Comparison of ENCODE assay signal across 7 mouse cellular contexts in the genomic region with DNA sequence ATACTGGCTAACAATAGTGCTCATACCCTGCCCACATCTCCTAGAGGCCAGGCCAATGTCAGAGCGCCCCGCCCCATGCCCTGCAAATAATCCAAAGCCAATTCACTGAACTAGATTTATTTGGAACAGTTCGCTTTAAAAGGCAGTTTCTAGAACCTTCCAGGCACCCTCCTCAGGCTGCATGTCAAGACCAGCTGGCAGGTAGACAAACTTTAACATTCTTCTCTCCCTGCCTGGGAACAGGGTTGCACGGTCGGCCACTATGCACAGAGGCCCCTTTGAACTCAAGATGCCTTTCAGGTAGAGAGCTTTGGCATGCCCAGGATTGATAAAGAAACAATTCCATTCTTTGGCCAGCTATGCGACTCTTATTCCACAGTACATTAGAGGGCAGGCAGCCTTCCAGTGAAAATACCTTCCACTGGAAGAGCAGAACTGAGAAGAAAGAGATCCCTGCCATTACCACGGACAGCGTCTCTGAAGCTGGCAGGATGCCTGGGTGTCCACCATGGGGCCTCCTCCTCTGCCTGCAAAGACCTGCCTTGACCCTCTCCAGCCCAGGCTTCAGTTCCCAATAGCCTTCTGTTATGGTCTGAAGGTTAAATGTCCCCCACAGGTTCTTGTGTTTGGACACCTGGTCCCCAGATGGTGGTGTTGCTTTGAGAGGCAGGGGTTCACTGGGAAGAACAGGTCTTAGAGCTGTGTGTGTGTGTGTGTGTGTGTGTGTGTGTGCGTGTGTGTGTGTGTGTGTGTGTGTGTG.
DNase-seq lines count a peak whose midpoint lies in the region; ATAC-seq and TF ChIP-seq lines count a peak whose summit lies in the region.

No protein-coding gene starts in this region.

- no peak overlapping the region for H3K27ac ChIP-seq in lung, embryonic 14.5 days (ENCODE audit: low read depth)
- H3K27ac ChIP-seq in hindbrain, postnatal 0 days: 0 out of 2 replicates have a peak overlapping the region, but pooled peaks have one; percentile 20

- H3K9ac ChIP-seq in lung, embryonic 14.5 days: no peak overlapping the region
- H3K9ac ChIP-seq in hindbrain, postnatal 0 days (replicated peaks; ENCODE audit: low read length): no peak overlapping the region

- WGBS in lung, embryonic 14.5 days: 58% methylated on average over 9 of the region's 9 CpGs
- 63% methylated on average over 9 of the region's 9 CpGs for WGBS in lung, adult 2 months
- 60% methylated on average over 9 of the region's 9 CpGs for WGBS in hindbrain, postnatal 0 days

- no peak for TF ChIP-seq POLR2A in lung, adult 2 months (IDR thresholded peaks at IDR 0.05; ENCODE audit: borderline replicate concordance, extremely low read depth, low read depth, low read length)

- DNase-seq in lung, embryonic 14.5 days: peak; percentile 33
- no peak for DNase-seq in lung, adult 2 months
- DNase-seq in cerebellum, adult 18-20 months: peak; percentile 67 to 73
- DNase-seq in embryo, embryonic 11.5 days (ENCODE audit: low read depth, low spot score): peak; percentile 7
- peak; percentile 48 for DNase-seq in hindbrain, postnatal 0 days (ENCODE audit: low spot score)
- DNase-seq in urinary bladder, postnatal 14 days (ENCODE audit: low spot score): no peak
- no peak for DNase-seq in gastrocnemius, adult 18-20 months (ENCODE audit: low spot score)

- H3K9me3 ChIP-seq in lung, embryonic 14.5 days (ENCODE audit: low read depth, low read length): no peaks in the 10 kb centered on the region
- H3K9me3 ChIP-seq in hindbrain, postnatal 0 days (ENCODE audit: low read length): no peaks in the 10 kb centered on the region

- H3K27me3 ChIP-seq in lung, embryonic 14.5 days (ENCODE audit: insufficient read depth, low read length): no peaks in the 10 kb centered on the region
- H3K27me3 ChIP-seq in hindbrain, postnatal 0 days (ENCODE audit: insufficient read depth, low read length): no peaks in the 10 kb centered on the region

- no peak for ATAC-seq in lung, embryonic 14.5 days (ENCODE audit: insufficient read depth)
- ATAC-seq in hindbrain, postnatal 0 days: peak; percentile 55; the same call in 1 of the 2 replicates

- no peaks in the 10 kb centered on the region for H3K4me1 ChIP-seq in lung, embryonic 14.5 days (ENCODE audit: insufficient read depth)
- no peaks in the 10 kb centered on the region for H3K4me1 ChIP-seq in lung, adult 2 months (ENCODE audit: control insufficient read depth, insufficient read depth, low read length)
- H3K4me1 ChIP-seq in hindbrain, postnatal 0 days (ENCODE audit: insufficient read depth, low read length): no peaks in the 10 kb centered on the region

- H3K4me3 ChIP-seq in lung, embryonic 14.5 days (ENCODE audit: low read depth, low read length): no peak overlapping the region
- no peak overlapping the region for H3K4me3 ChIP-seq in lung, adult 2 months (replicated peaks; ENCODE audit: extremely low read depth, low read depth, low read length)
- H3K4me3 ChIP-seq in hindbrain, postnatal 0 days (ENCODE audit: low read length): no peak overlapping the region

- no peak for TF ChIP-seq CTCF in lung, embryonic 14.5 days (IDR thresholded peaks at IDR 0.05; ENCODE audit: low read depth)
- no peak for TF ChIP-seq CTCF in lung, adult 2 months (IDR thresholded peaks at IDR 0.05; ENCODE audit: insufficient read depth, low read length)
- TF ChIP-seq CTCF in hindbrain, postnatal 0 days (IDR thresholded peaks at IDR 0.05; ENCODE audit: low read depth): no peak

- H3K4me2 ChIP-seq in lung, embryonic 14.5 days: no peak overlapping the region
- no peak overlapping the region for H3K4me2 ChIP-seq in hindbrain, postnatal 0 days (ENCODE audit: low read depth, low read length)

- no peaks in the 10 kb centered on the region for H3K36me3 ChIP-seq in lung, embryonic 14.5 days (ENCODE audit: insufficient read depth)
- H3K36me3 ChIP-seq in hindbrain, postnatal 0 days (ENCODE audit: insufficient read depth, low read length): no peaks in the 10 kb centered on the region

Comparison
In these comparisons a context has a peak if more than half of its experiments do, and no peak if none do; other contexts are left out.
1. DNase-seq: peak in lung, embryonic 14.5 days (single experiment), cerebellum, adult 18-20 months (2 of 2), embryo, embryonic 11.5 days (single experiment) and hindbrain, postnatal 0 days (single experiment); none in lung, adult 2 months (single experiment), urinary bladder, postnatal 14 days (single experiment) and gastrocnemius, adult 18-20 months (single experiment).